Mouse (Mus musculus): ENCODE data around the gene Grin2a.

GRCm38 (mm10) chr16:9801338-9801737 lies 194.0 kb downstream of the Grin2a start:
- TF ChIP-seq CTCF (IDR thresholded peaks at IDR 0.05; ENCODE audit: low read depth) (no peak), EP300 (IDR thresholded peaks at IDR 0.05; ENCODE audit: low read depth) (no peak)
